Comparison of ENCODE assay signal across 25 mouse cellular contexts in genomic region chr10:128970740-128971250, GRCm38 (mm10). TPM values are rescaled to one million over a fixed set of nuclear protein-coding genes. Genes with fewer than 3 reads are reported as not detected.
"Had no signal": no experiment of that assay in that cellular context is flagged by ENCODE, and none has a peak within 500 bp of the region (broad histone marks: within the 10 kb centered on the region; RNA-seq: fewer than 3 reads in every experiment).

No protein-coding gene starts in this region.

- DNase-seq: kidney, adult 2 months; kidney, postnatal 10 days; kidney, postnatal 4 days; left cerebral cortex, postnatal 4 days; right cerebral cortex, adult 18-20 months; right cerebral cortex, postnatal 14 days; right cerebral cortex, postnatal 4 days; thymus, postnatal 25 days had no signal

- H3K9ac ChIP-seq: hindbrain, embryonic 15.5 days; kidney, embryonic 15.5 days; limb, embryonic 12.5 days; limb, embryonic 15.5 days; liver, embryonic 14.5 days; midbrain, embryonic 15.5 days; neural tube, embryonic 12.5 days; neural tube, embryonic 15.5 days had no signal

- H3K4me2 ChIP-seq: hindbrain, embryonic 15.5 days; kidney, embryonic 15.5 days; limb, embryonic 12.5 days; limb, embryonic 15.5 days; midbrain, embryonic 11.5 days; midbrain, embryonic 15.5 days; neural tube, embryonic 12.5 days; neural tube, embryonic 15.5 days had no signal

- H3K4me3 ChIP-seq: hindbrain, embryonic 15.5 days; kidney, embryonic 15.5 days; limb, embryonic 12.5 days; limb, embryonic 15.5 days; megakaryocyte, embryonic 14.5 days; midbrain, embryonic 15.5 days; neural tube, embryonic 12.5 days; neural tube, embryonic 15.5 days had no signal

- H3K4me1 ChIP-seq: hindbrain, embryonic 15.5 days; kidney, embryonic 15.5 days; limb, embryonic 12.5 days; limb, embryonic 15.5 days; midbrain, embryonic 15.5 days; neural tube, embryonic 12.5 days; neural tube, embryonic 15.5 days had no signal

- ATAC-seq: midbrain, embryonic 15.5 days had no signal

- H3K9me3 ChIP-seq: hindbrain, embryonic 15.5 days; kidney, embryonic 15.5 days; limb, embryonic 12.5 days; limb, embryonic 15.5 days; midbrain, embryonic 15.5 days; neural tube, embryonic 12.5 days; neural tube, embryonic 15.5 days had no signal

- H3K27ac ChIP-seq: hindbrain, embryonic 15.5 days; kidney, embryonic 15.5 days; limb, embryonic 12.5 days; limb, embryonic 15.5 days; liver, embryonic 14.5 days; midbrain, embryonic 15.5 days; neural tube, embryonic 12.5 days; neural tube, embryonic 15.5 days had no signal

- H3K36me3 ChIP-seq: hindbrain, embryonic 15.5 days; kidney, embryonic 15.5 days; limb, embryonic 12.5 days; limb, embryonic 15.5 days; midbrain, embryonic 15.5 days; neural tube, embryonic 12.5 days; neural tube, embryonic 15.5 days had no signal

- H3K27me3 ChIP-seq: hindbrain, embryonic 15.5 days; kidney, embryonic 15.5 days; limb, embryonic 12.5 days; limb, embryonic 15.5 days; megakaryocyte, embryonic 14.5 days; midbrain, embryonic 15.5 days; neural tube, embryonic 12.5 days; neural tube, embryonic 15.5 days had no signal

RNA-seq across cellular contexts. Expression of gene Mettl7b, which starts 10.0 kb away (rescaled TPM):
- total RNA-seq: layer of hippocampus, adult 18-20 months; layer of hippocampus, postnatal 14 days; left cerebral cortex, adult 8-10 months; left cerebral cortex, postnatal 14 days; left cerebral cortex, postnatal 4 days had no signal
- polyA plus RNA-seq: hindbrain, embryonic 15.5 days; limb, embryonic 12.5 days; liver, embryonic 14.5 days; midbrain, embryonic 11.5 days; midbrain, embryonic 15.5 days; neural tube, embryonic 12.5 days; neural tube, embryonic 15.5 days had no signal

RNA-seq across cellular contexts. Expression of gene Olfr9, which starts 18.4 kb away (rescaled TPM):
- total RNA-seq: layer of hippocampus, adult 18-20 months; layer of hippocampus, postnatal 14 days; left cerebral cortex, adult 8-10 months; left cerebral cortex, postnatal 14 days; left cerebral cortex, postnatal 4 days had no signal
- polyA plus RNA-seq: hindbrain, embryonic 15.5 days; intestine, embryonic 14.5 days; kidney, adult 2 months; kidney, embryonic 15.5 days; limb, embryonic 12.5 days; limb, embryonic 15.5 days; liver, embryonic 14.5 days; lung, embryonic 16.5 days; midbrain, embryonic 11.5 days; midbrain, embryonic 15.5 days; neural tube, embryonic 12.5 days; neural tube, embryonic 15.5 days; thymus, postnatal 0 days had no signal

RNA-seq across cellular contexts. Expression of gene Olfr763, which starts 39.8 kb away (rescaled TPM):
- total RNA-seq: layer of hippocampus, adult 18-20 months; layer of hippocampus, postnatal 14 days; left cerebral cortex, adult 8-10 months; left cerebral cortex, postnatal 14 days; left cerebral cortex, postnatal 4 days had no signal
- polyA plus RNA-seq: hindbrain, embryonic 15.5 days; intestine, embryonic 14.5 days; kidney, adult 2 months; kidney, embryonic 15.5 days; limb, embryonic 12.5 days; limb, embryonic 15.5 days; liver, embryonic 14.5 days; lung, embryonic 16.5 days; midbrain, embryonic 11.5 days; midbrain, embryonic 15.5 days; neural tube, embryonic 12.5 days; neural tube, embryonic 15.5 days; thymus, postnatal 0 days had no signal
